Mouse (Mus musculus) megakaryocyte, embryonic 14.5 days (primary cell): Measurements from ENCODE around the gene Plekhm1.

Experiments
- FLI1 ChIP-seq: IDR thresholded peaks from 2 replicates; pipeline ENCODE4 v1.6.1; 2012; ENCODE audit warnings: low read length, inconsistent platforms, mixed read lengths
- GATA1 ChIP-seq: IDR thresholded peaks from 3 replicates; pipeline ENCODE4 v1.6.1; 2012; ENCODE audit warnings: mixed read lengths, low read length, inconsistent platforms, borderline replicate concordance

GRCm38 (mm10) chr11:103346236-103346635 lies 66.3 kb downstream of the Plekhm1 start:
- TF ChIP-seq GATA1, result no peak
- no peak for TF ChIP-seq FLI1
